18 mouse cellular contexts compared by ENCODE assay signal in the genomic region with DNA sequence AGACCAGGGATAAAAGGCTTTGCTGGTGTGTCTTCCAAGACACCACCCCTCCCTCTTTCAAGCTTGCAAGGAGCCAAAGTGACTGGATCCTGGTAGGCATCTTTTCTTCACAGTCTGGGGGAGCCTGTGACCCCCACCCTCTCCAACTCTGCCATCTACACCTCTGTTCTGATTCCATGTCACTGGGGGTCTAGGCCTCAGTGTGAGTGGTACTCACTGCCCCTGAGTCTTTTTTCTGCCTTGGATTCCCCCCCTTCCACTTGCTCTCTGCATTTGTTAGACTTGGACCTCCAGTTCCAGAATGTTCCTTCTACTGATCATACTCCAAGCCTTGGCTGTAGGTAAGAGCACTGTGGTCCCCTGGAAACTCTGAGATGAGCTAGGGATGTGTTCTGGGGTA. TPM values are rescaled to one million over a fixed set of nuclear protein-coding genes. Genes with fewer than 3 reads are reported as not detected.
DNase-seq lines count a peak whose midpoint lies in the region; TF ChIP-seq lines count a peak whose summit lies in the region.
"Had no signal": no experiment of that assay in that cellular context is flagged by ENCODE, and none has a peak within 500 bp of the region (broad histone marks: within the 10 kb centered on the region; RNA-seq: fewer than 3 reads in every experiment).

A gene (plus strand): TSS at position 301 of the 400 bp plus-strand sequence.

- TF ChIP-seq POLR2A in lung, adult 2 months (IDR thresholded peaks at IDR 0.05; ENCODE audit: borderline replicate concordance, extremely low read depth, low read depth, low read length) = no peak

- H3K4me3 ChIP-seq in lung, adult 2 months (replicated peaks; ENCODE audit: extremely low read depth, low read depth, low read length) = no peak within 1 kb of the TSS

- no peak for DNase-seq in lung, adult 2 months
- no peak for DNase-seq in lung, postnatal 4 days
- DNase-seq: adrenal gland, adult 2 months; adrenal gland, adult 8-10 months; adrenal gland, postnatal 10 days; adrenal gland, postnatal 14 days; adrenal gland, postnatal 25 days; adrenal gland, postnatal 36 days; B cell, adult 2 months; cerebellum, adult 11 months; cerebellum, adult 11-12 months; cerebellum, adult 18-20 months; cerebellum, adult 2 months had no signal

- 0 out of 2 replicates have a peak, but pooled peaks cover under 1% of the 10 kb centered on the region for H3K4me1 ChIP-seq in lung, adult 2 months (ENCODE audit: control insufficient read depth, insufficient read depth, low read length)

- TF ChIP-seq CTCF in lung, adult 2 months (IDR thresholded peaks at IDR 0.05; ENCODE audit: insufficient read depth, low read length) = no peak

RNA-seq across cellular contexts. Expression of the gene that starts here (rescaled TPM):
- 2.2 and 56.2 TPM in 2 replicates for polyA plus RNA-seq in lung, adult 2 months (2012; rRNA removed)
- polyA plus RNA-seq: activated CD4-positive, CD25-positive, alpha-beta regulatory T cell, adult 4 months; adrenal gland, adult 2 months; C2C12; CD4-positive, CD25-positive, alpha-beta regulatory T cell, adult 4 months; cerebellum, adult 2 months; G1E; Patski had no signal
